Mouse (Mus musculus): ENCODE measurements around the gene Met. TPM values are rescaled to one million over a fixed set of nuclear protein-coding genes. Genes with fewer than 3 reads are reported as not detected.

Met gene
- polyA plus RNA-seq, 1 experiment from 2014 or later, result 8.2 TPM

DNA sequence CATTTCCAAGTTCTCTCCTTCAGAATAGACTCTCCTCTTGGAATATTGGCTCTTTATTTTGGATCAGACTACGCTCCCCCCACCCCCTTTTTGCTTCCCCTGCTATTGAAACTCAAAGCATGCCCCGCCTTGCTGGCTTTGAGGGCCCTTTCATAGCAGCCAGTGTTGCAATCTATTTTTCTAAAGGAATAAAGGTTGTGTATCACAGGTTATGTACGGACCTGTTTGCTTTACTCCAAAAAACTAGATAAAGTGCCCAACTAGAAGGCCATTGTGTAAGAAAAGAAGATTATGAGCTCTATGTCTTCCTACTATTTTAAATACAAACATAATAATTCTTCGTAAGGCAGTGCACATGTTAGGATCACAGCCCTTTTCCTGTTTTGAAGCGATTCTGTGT, 5.4 kb downstream of the Met start:
- Histone ChIP-seq H3K9me3 (ENCODE audit: low read length) (no peaks in the 10 kb centered on the region), H3K27me3 (ENCODE audit: insufficient read depth, low read length) (no peaks in the 10 kb centered on the region), H3K27ac (ENCODE audit: low read depth) (peak overlapping the region; percentile 58; the same call in 1 of the 2 replicates), H3K9ac (replicated peaks) (no peak overlapping the region), H3K4me2 (ENCODE audit: low read depth, low read length) (no peak overlapping the region), H3K4me3 (ENCODE audit: low read depth, low read length) (no peak overlapping the region), H3K4me1 (ENCODE audit: insufficient read depth) (peaks cover 3% of the 10 kb centered on the region; the same call in 1 of the 2 replicates), H3K36me3 (replicated peaks; ENCODE audit: insufficient read depth, low read length) (no peaks in the 10 kb centered on the region)
- ATAC-seq (no peak), DNase-seq (no peak)
- no peak for TF ChIP-seq CTCF (IDR thresholded peaks at IDR 0.05; ENCODE audit: low read depth)
- no peak for TF ChIP-seq EP300 (IDR thresholded peaks at IDR 0.05; ENCODE audit: low read depth)
- 65% methylated on average over 5 of the region's 5 CpGs for WGBS (ENCODE audit: insufficient replicate concordance)

DNA sequence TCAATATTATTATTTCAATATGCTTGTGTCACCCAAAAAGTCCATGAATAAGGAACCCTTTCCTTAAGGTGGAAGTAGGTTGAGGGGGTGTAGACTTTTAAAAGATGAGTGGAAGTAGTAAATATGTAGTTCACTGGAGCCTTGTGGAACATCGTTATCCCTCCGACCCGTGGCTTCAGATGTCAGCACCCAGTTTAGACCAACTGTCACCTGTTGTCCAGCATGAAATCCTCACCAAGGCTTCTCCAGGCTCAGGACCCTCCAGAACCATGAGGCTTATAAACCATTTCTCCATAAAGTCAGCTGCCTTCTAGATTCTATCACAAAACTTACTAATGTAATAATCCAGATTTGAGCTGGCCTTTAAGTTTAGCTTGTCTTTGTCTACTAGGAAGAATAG, 9.5 kb downstream of the Met start:
- no peaks in the 10 kb centered on the region for H3K36me3 ChIP-seq (replicated peaks; ENCODE audit: insufficient read depth, low read length)

GRCm38 (mm10) chr6:17477823-17478222, 14.2 kb downstream of the Met start:
- Histone ChIP-seq H3K27ac (ENCODE audit: low read depth) (peak overlapping the region; percentile 60), H3K4me1 (ENCODE audit: insufficient read depth) (peaks cover 6% of the 10 kb centered on the region), H3K9me3 (ENCODE audit: low read length) (no peaks in the 10 kb centered on the region), H3K4me3 (ENCODE audit: low read depth, low read length) (no peak overlapping the region), H3K4me2 (ENCODE audit: low read depth, low read length) (no peak overlapping the region), H3K36me3 (replicated peaks; ENCODE audit: insufficient read depth, low read length) (no peaks in the 10 kb centered on the region), H3K27me3 (ENCODE audit: insufficient read depth, low read length) (no peaks in the 10 kb centered on the region), H3K9ac (replicated peaks) (no peak overlapping the region)
- TF ChIP-seq EP300 (IDR thresholded peaks at IDR 0.05; ENCODE audit: low read depth) (no peak), CTCF (IDR thresholded peaks at IDR 0.05; ENCODE audit: low read depth) (no peak)
- ATAC-seq, result peak; percentile 64
- DNase-seq, result no peak
- WGBS (ENCODE audit: insufficient replicate concordance), result 86% methylated on average over 1 of the region's 1 CpGs

More for the DNA sequence above, 9.5 kb downstream of the Met start:
- H3K4me3 ChIP-seq (ENCODE audit: low read depth, low read length), result no peak overlapping the region
- TF ChIP-seq CTCF (IDR thresholded peaks at IDR 0.05; ENCODE audit: low read depth) (no peak), EP300 (IDR thresholded peaks at IDR 0.05; ENCODE audit: low read depth) (no peak)
- H3K9me3 ChIP-seq (ENCODE audit: low read length), result no peaks in the 10 kb centered on the region
- WGBS (ENCODE audit: insufficient replicate concordance), result 76% methylated on average over 3 of the region's 3 CpGs
- no peaks in the 10 kb centered on the region for H3K27me3 ChIP-seq (ENCODE audit: insufficient read depth, low read length)
- peaks cover 3% of the 10 kb centered on the region; the same call in 1 of the 2 replicates for H3K4me1 ChIP-seq (ENCODE audit: insufficient read depth)
- no peak overlapping the region for H3K27ac ChIP-seq (ENCODE audit: low read depth)
- no peak for DNase-seq
- no peak overlapping the region for H3K9ac ChIP-seq (replicated peaks)
- ATAC-seq, result no peak
- no peak overlapping the region for H3K4me2 ChIP-seq (ENCODE audit: low read depth, low read length)

DNA sequence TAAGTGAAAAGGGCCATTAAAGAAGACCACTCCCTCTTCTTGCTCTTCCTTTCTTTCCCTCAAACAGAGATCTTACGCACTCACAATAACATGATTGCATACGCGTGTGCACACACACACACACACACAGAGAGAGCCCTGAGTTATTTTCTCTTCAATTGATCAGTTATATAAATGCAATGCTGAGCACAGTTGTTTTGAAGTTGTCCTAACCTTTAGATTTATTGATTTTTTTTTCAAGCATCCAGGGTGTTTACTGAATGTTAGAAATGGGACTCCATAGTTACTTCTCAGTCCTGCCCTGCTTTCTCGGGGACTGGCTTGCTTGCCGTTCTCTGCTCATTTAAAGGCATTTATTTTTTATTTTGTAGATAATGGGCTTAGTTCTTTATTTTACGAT, 14.7 kb downstream of the Met start:
- no peak for TF ChIP-seq EP300 (IDR thresholded peaks at IDR 0.05; ENCODE audit: low read depth)
- ATAC-seq (peak; percentile 56), DNase-seq (no peak)
- no peaks in the 10 kb centered on the region for H3K9me3 ChIP-seq (ENCODE audit: low read length)
- no peaks in the 10 kb centered on the region for H3K27me3 ChIP-seq (ENCODE audit: insufficient read depth, low read length)
- H3K27ac ChIP-seq (ENCODE audit: low read depth), result peak overlapping the region; percentile 60
- no peak overlapping the region for H3K4me3 ChIP-seq (ENCODE audit: low read depth, low read length)
- 70% methylated on average over 6 of the region's 6 CpGs for WGBS (ENCODE audit: insufficient replicate concordance)
- H3K36me3 ChIP-seq (replicated peaks; ENCODE audit: insufficient read depth, low read length), result no peaks in the 10 kb centered on the region
- peaks cover 6% of the 10 kb centered on the region for H3K4me1 ChIP-seq (ENCODE audit: insufficient read depth)
- H3K4me2 ChIP-seq (ENCODE audit: low read depth, low read length), result no peak overlapping the region
- H3K9ac ChIP-seq (replicated peaks), result no peak overlapping the region

DNA sequence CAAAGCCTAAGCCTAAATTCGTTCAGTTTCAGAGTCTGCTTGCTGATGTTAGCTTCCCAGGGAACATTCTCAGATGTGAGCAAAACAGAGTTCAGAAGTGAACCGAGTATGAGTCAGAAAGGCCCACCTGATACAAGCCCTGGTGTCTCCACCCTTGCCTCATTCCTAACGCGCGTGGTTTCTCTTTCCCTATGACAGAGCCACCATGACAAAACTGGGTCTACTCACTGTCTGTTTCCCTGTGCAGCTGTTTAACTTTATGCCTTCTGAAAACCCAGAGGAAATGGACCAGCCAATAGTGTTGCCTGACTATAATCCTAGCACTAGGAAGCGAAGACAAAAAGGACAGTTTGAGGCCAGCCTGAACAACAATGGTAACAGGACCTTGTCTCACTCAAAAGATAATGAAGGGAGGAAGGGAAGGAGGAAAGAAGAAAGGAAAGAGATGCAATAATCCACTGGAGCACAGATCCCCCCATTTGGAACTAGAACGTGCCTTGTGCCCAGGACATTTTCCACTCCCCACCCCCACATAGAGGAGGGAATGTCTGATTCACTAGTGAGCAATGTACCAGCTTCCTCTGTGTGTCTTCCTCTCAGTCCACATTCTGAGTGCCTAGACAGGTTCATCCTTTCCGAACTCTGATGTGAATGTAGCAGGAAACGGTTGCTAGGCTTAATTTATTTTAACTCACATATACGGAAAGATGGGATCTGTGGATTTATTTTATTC, 15.4 kb downstream of the Met start:
- peak overlapping the region; percentile 60; the same call in 1 of the 2 replicates for H3K27ac ChIP-seq (ENCODE audit: low read depth)
- H3K4me2 ChIP-seq (ENCODE audit: low read depth, low read length), result no peak overlapping the region
- H3K4me3 ChIP-seq (ENCODE audit: low read depth, low read length), result no peak overlapping the region
- H3K9me3 ChIP-seq (ENCODE audit: low read length), result no peaks in the 10 kb centered on the region
- no peak for DNase-seq
- H3K36me3 ChIP-seq (replicated peaks; ENCODE audit: insufficient read depth, low read length), result no peaks in the 10 kb centered on the region
- ATAC-seq, result peak; percentile 29; the same call in 1 of the 2 replicates
- 73% methylated on average over 10 of the region's 10 CpGs for WGBS (ENCODE audit: insufficient replicate concordance)
- TF ChIP-seq EP300 (IDR thresholded peaks at IDR 0.05; ENCODE audit: low read depth) (no peak), CTCF (IDR thresholded peaks at IDR 0.05; ENCODE audit: low read depth) (no peak)
- H3K9ac ChIP-seq (replicated peaks), result no peak overlapping the region
- H3K27me3 ChIP-seq (ENCODE audit: insufficient read depth, low read length), result no peaks in the 10 kb centered on the region
- peaks cover 6% of the 10 kb centered on the region for H3K4me1 ChIP-seq (ENCODE audit: insufficient read depth)

- Histone ChIP-seq H3K9me3 (ENCODE audit: low read length) (no peaks in the 10 kb centered on the region), H3K4me2 (ENCODE audit: low read depth, low read length) (no peak overlapping the region), H3K27ac (ENCODE audit: low read depth) (no peak overlapping the region), H3K4me3 (ENCODE audit: low read depth, low read length) (no peak overlapping the region), H3K9ac (replicated peaks) (no peak overlapping the region), H3K27me3 (ENCODE audit: insufficient read depth, low read length) (no peaks in the 10 kb centered on the region), H3K4me1 (ENCODE audit: insufficient read depth) (peaks cover 10% of the 10 kb centered on the region), H3K36me3 (replicated peaks; ENCODE audit: insufficient read depth, low read length) (no peaks in the 10 kb centered on the region)
- no peak for ATAC-seq
- WGBS (ENCODE audit: insufficient replicate concordance), result 40% methylated on average over 4 of the region's 4 CpGs
- DNase-seq, result no peak
- TF ChIP-seq CTCF (IDR thresholded peaks at IDR 0.05; ENCODE audit: low read depth) (no peak), EP300 (IDR thresholded peaks at IDR 0.05; ENCODE audit: low read depth) (no peak)
These were observed 17.5 kb downstream of the Met start for GRCm38 (mm10) chr6:17481068-17481467.
